ENCODE assay signal across 35 mouse cellular contexts in genomic region chr10:124219461-124219860, GRCm38 (mm10).
"Had no signal": no experiment of that assay in that cellular context is flagged by ENCODE, and none has a peak within 500 bp of the region (broad histone marks: within the 10 kb centered on the region; RNA-seq: fewer than 3 reads in every experiment).

No protein-coding gene starts in this region.

- H3K36me3 ChIP-seq: heart, embryonic 10.5 days; heart, embryonic 12.5 days; heart, embryonic 13.5 days; heart, embryonic 15.5 days; hindbrain, embryonic 10.5 days; hindbrain, embryonic 12.5 days; hindbrain, embryonic 13.5 days; hindbrain, embryonic 15.5 days; intestine, embryonic 15.5 days; kidney, embryonic 15.5 days had no signal

- DNase-seq: heart, postnatal 10 days; heart, postnatal 14 days; heart, postnatal 36 days; heart, postnatal 4 days; kidney, adult 11 months; kidney, adult 18-20 months; kidney, adult 2 months; kidney, adult 8-10 months; kidney, adult 9 months; kidney, postnatal 10 days; kidney, postnatal 14 days; kidney, postnatal 25 days; kidney, postnatal 36 days; kidney, postnatal 4 days; layer of hippocampus, adult 9-11 months; layer of hippocampus, postnatal 36 days had no signal

- H3K9me3 ChIP-seq: heart, embryonic 10.5 days; heart, embryonic 12.5 days; heart, embryonic 13.5 days; heart, embryonic 15.5 days; hindbrain, embryonic 10.5 days; hindbrain, embryonic 12.5 days; hindbrain, embryonic 13.5 days; hindbrain, embryonic 15.5 days; intestine, embryonic 15.5 days; kidney, embryonic 15.5 days had no signal

- H3K9ac ChIP-seq: heart, embryonic 12.5 days; heart, embryonic 13.5 days; heart, embryonic 15.5 days; hindbrain, embryonic 12.5 days; hindbrain, embryonic 13.5 days; hindbrain, embryonic 14.5 days; hindbrain, embryonic 15.5 days; intestine, embryonic 15.5 days; kidney, embryonic 15.5 days had no signal

- H3K4me2 ChIP-seq: heart, embryonic 11.5 days; heart, embryonic 12.5 days; heart, embryonic 13.5 days; heart, embryonic 15.5 days; hindbrain, embryonic 12.5 days; hindbrain, embryonic 13.5 days; hindbrain, embryonic 14.5 days; hindbrain, embryonic 15.5 days; intestine, embryonic 15.5 days; kidney, embryonic 15.5 days had no signal

- H3K27ac ChIP-seq: heart, embryonic 10.5 days; heart, embryonic 13.5 days; heart, embryonic 15.5 days; hindbrain, embryonic 10.5 days; hindbrain, embryonic 12.5 days; hindbrain, embryonic 13.5 days; hindbrain, embryonic 14.5 days; hindbrain, embryonic 15.5 days; hindbrain, postnatal 0 days; intestine, embryonic 15.5 days; kidney, embryonic 15.5 days; kidney, postnatal 0 days; layer of hippocampus, adult 2 months had no signal

- H3K4me1 ChIP-seq: heart, embryonic 10.5 days; heart, embryonic 12.5 days; hindbrain, embryonic 10.5 days; hindbrain, embryonic 12.5 days; hindbrain, embryonic 13.5 days; hindbrain, embryonic 15.5 days; intestine, embryonic 15.5 days; kidney, embryonic 15.5 days had no signal

- H3K4me3 ChIP-seq: heart, embryonic 10.5 days; heart, embryonic 12.5 days; heart, embryonic 13.5 days; heart, embryonic 15.5 days; hindbrain, embryonic 10.5 days; hindbrain, embryonic 12.5 days; hindbrain, embryonic 13.5 days; hindbrain, embryonic 15.5 days; intestine, embryonic 15.5 days; kidney, embryonic 15.5 days; layer of hippocampus, adult 2 months had no signal

- ATAC-seq: hindbrain, embryonic 16.5 days; hindbrain, postnatal 0 days; inflammation-experienced regulatory T-cells, adult 6 months; intestine, embryonic 15.5 days; intestine, embryonic 16.5 days; intestine, postnatal 0 days had no signal

- H3K27me3 ChIP-seq: heart, embryonic 12.5 days; heart, embryonic 13.5 days; heart, embryonic 15.5 days; hindbrain, embryonic 12.5 days; hindbrain, embryonic 13.5 days; hindbrain, embryonic 15.5 days; intestine, embryonic 15.5 days; kidney, embryonic 15.5 days had no signal
